Mouse (Mus musculus) heart, embryonic 16.5 days (tissue): ENCODE data around the gene Hspa12a. TPM values are rescaled to one million over a fixed set of nuclear protein-coding genes. Genes with fewer than 3 reads are reported as not detected.

Experiments used
- ATAC-seq: fragments of 200-750 bp; cut with Nextera tagmentation; replicated peaks from 2 replicates; pipeline ENCODE4 v1.8.0; 2017; ENCODE audit warnings: moderate number of reproducible peaks; ENCODE audit not compliant: insufficient read depth, low FRiP score; ENCODE audit errors: extremely low read depth
- H3K27ac ChIP-seq: fragments of 300-500 bp; sonication (generic); 2 replicates; pipeline ENCODE4 v1.5.1; 2014; ENCODE audit warnings: mild to moderate bottlenecking, low read length, control low read depth, moderate library complexity
- H3K27me3 ChIP-seq: fragments of 300-500 bp; sonication (generic); 2 replicates; pipeline ENCODE4 v1.6.1; 2014; ENCODE audit warnings: low read length, mixed read lengths; ENCODE audit not compliant: control insufficient read depth, insufficient read depth
- H3K36me3 ChIP-seq: fragments of 300-500 bp; sonication (generic); 2 replicates; pipeline ENCODE4 v1.6.1; 2014; ENCODE audit not compliant: control insufficient read depth, insufficient read depth
- H3K4me1 ChIP-seq: fragments of 300-500 bp; sonication (generic); 2 replicates; pipeline ENCODE4 v1.6.1; 2014; ENCODE audit warnings: low read length, mixed read lengths; ENCODE audit not compliant: control insufficient read depth, insufficient read depth
- H3K4me2 ChIP-seq: fragments of 300-500 bp; sonication (generic); 2 replicates; pipeline ENCODE4 v1.6.1; 2014; ENCODE audit warnings: low read depth, mild to moderate bottlenecking, control low read depth, low read length
- H3K4me3 ChIP-seq: fragments of 300-500 bp; sonication (generic); 2 replicates; pipeline ENCODE4 v1.5.1; 2014; ENCODE audit warnings: mild to moderate bottlenecking, control low read depth, low read length
- H3K9ac ChIP-seq: fragments of 300-500 bp; sonication (generic); 2 replicates; pipeline ENCODE4 v1.6.1; 2014; ENCODE audit warnings: low read length, control low read depth
- H3K9me3 ChIP-seq: fragments of 300-500 bp; sonication (generic); replicated peaks from 2 replicates; pipeline ENCODE4 v1.6.1; 2016; ENCODE audit warnings: low read length; ENCODE audit not compliant: control insufficient read depth
- WGBS: fragments of 180-500 bp; shearing (Covaris S2); extraction: QIAGEN DNeasy Blood & Tissue Kit; methylation state at CpG from one replicate; pipeline ENCODE4 v1.1.7; 2014; 5-methylcytosine and 5-hydroxymethylcytosine counted together
- polyA plus RNA-seq: library from polyadenylated mRNA; unstranded; fragments of >200 nt; fragmentation: Nextera tagmentation; extraction: Ambion mirVana; gene quantifications from 2 replicates; pipeline ENCODE4 v1.2.1, GENCODE M21; 2015

Gene Hspa12a
- polyA plus RNA-seq, 1 experiment from 2014 or later, result 13.7 TPM

DNA sequence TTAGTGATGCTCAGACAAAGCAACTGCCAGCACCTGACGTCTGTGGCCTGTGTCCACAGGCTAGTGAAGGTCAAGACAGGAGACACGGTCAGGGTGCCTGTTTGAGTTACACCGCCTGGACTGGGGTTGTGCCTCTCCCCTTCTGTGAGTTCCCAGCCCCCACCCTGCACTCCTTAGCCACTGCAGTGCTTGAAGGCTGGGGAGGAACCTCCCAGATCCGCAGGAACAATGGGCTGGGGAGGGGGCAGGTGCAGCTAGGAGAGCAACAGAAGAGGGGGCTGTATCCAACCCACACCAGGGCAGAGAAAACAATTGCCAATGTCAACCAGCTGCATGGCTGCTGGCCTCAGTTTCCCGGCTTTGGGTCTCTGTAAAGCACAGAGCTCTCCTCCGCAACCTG, 84.1 kb downstream of the Hspa12a start:
- H3K9me3 ChIP-seq, result no peaks in the 10 kb centered on the region
- no peaks in the 10 kb centered on the region for H3K36me3 ChIP-seq
- peak overlapping the region; percentile 81 for H3K9ac ChIP-seq
- H3K4me2 ChIP-seq, result peak overlapping the region; percentile 81
- H3K27me3 ChIP-seq, result no peaks in the 10 kb centered on the region; the same call in 1 of the 2 replicates
- 39% methylated on average over 6 of the region's 6 CpGs for WGBS
- H3K27ac ChIP-seq, result no peak overlapping the region
- ATAC-seq, result no peak
- H3K4me1 ChIP-seq, result peaks cover 19% of the 10 kb centered on the region
- peak overlapping the region; percentile 69 for H3K4me3 ChIP-seq

DNA sequence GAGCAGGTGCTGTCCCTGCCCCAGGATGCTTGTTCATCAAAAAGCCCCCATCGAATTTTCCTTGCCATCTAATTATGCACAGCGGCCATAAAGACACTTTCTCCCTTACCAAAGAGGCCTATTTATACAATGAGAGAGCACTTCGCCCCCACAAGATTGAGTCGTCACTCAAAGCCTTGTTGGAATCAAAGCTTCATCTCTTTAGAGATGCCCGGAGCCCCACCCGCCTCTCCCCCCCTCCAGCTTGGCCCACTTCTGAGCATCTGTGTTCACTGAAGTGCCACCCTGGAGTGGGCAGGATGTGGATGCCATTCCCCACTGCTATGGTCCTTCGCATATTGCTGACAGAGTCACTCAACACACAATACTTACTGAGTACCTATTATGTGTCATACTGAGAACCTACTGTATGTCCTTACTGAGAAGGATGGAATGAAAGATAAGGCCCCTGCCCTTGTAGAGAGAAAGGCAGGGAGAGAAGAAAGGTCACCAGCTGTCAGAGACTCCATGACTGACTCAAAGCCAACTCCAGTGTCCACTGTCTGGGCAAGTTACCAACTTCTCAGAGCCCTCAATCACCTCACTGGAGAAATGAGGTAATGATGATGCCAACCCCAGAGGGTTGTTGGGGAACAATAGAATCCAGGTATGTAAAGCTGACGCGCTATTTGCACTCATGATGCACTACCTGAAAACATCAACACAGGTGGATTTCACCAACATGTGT, 87.2 kb downstream of the Hspa12a start:
- H3K9me3 ChIP-seq, result no peaks in the 10 kb centered on the region
- H3K9ac ChIP-seq, result no peak overlapping the region
- no peak overlapping the region for H3K4me2 ChIP-seq
- no peak for ATAC-seq
- no peak overlapping the region for H3K27ac ChIP-seq
- no peaks in the 10 kb centered on the region; the same call in 1 of the 2 replicates for H3K27me3 ChIP-seq
- 69% methylated on average over 9 of the region's 9 CpGs for WGBS
- no peaks in the 10 kb centered on the region for H3K36me3 ChIP-seq
- H3K4me1 ChIP-seq, result peaks cover 28% of the 10 kb centered on the region
- no peak overlapping the region for H3K4me3 ChIP-seq

DNA sequence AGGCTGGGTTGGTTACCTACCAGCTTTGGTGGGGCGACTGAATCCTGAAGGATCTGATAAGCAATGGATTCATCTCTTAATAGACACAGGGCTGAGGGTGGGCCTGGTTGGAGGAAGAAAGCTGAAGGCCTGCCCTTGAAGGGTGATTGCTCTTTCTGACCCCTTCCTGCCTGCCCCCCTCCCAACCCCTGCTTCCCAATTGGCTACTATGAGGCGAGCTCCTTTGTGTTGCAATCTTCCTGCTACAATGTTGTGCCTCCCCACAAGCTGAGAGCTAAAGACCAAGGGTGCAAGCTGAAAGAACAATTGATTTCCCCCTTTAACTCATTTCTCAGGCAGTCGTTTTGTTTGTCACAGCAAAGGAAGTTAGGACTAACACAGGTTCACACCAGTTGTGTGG, 88.6 kb downstream of the Hspa12a start:
- Histone ChIP-seq H3K27ac (no peak overlapping the region), H3K4me1 (peaks cover 24% of the 10 kb centered on the region), H3K36me3 (no peaks in the 10 kb centered on the region), H3K4me3 (no peak overlapping the region), H3K27me3 (no peaks in the 10 kb centered on the region), H3K9ac (no peak overlapping the region), H3K9me3 (no peaks in the 10 kb centered on the region), H3K4me2 (no peak overlapping the region)
- 64% methylated on average over 3 of the region's 3 CpGs for whole genome bisulfite sequencing
- ATAC-seq, result no peak

DNA sequence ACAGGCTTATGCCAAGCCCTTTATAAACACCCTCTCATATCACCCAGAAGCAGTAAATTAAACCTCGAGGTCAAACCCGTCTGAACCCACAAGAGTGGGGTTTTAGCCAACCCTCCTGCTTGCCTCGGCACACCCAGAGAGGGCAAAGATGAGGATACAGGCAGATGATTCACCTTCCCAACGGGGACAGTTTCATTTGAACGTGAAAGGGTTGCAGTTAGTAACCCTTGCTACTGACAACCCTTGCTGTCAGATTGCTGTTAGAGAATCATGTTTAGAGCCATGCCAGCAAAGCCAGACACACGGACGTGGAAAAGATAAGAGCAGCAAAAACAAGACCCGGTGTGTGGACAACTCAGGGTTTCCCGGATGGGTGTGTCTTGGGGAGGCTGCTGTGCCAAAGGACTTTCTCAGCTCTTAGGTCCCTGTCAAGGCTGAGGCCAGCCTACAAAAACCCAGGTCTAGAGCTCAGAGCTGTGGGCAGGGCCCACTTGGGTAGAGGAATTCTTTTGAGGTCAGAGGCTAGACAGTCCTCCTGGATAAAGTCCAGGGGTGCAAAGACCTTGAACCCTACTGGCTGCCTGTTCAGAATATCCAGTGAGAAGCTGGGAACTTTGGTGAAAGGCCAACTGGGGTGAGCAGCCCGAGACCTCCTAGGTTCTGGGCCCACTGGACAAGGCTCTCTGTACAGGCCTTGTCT, 90.3 kb downstream of the Hspa12a start:
- peak overlapping the region; percentile 35; the same call in 1 of the 2 replicates for H3K27ac ChIP-seq
- ATAC-seq, result no peak

DNA sequence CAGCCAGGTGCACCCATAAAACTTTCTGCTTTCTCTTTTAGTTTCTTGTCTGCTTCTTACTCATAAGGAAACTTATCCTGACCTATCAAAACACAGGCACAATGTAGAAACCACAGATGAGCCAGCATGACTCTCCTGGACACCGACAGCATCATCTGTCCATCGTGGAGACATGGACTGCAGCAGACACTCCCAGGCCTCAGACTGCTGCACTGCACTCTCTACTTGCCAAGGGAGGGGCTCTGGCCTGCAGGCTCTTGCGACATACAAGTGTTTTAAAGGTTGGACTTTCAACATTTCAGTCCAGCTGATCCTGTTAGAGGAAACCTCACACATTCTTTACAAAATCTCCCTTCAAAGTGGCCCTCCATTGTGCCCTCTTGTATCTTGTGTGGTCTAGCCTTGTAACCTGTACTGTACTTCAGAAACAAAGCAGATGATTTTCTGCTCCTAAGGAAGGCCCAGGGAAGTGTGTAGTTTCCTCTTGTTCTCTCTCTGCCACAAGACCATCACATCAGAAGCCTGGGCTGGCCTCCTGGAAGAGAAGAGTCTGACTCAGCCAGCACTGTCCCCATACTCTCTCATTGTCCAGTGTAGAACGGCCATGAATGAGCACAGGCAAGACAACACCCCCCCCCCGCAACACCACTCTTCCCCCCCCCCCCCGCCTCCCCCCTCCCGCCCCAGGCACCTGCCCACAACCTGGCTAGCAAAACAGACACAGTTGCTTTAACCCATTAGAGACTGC, 92.6 kb downstream of the Hspa12a start:
- Histone ChIP-seq H3K4me2 (no peak overlapping the region), H3K9me3 (no peaks in the 10 kb centered on the region), H3K27ac (no peak overlapping the region), H3K9ac (no peak overlapping the region), H3K4me1 (peaks cover 11% of the 10 kb centered on the region), H3K27me3 (no peaks in the 10 kb centered on the region), H3K4me3 (no peak overlapping the region), H3K36me3 (no peaks in the 10 kb centered on the region)
- ATAC-seq, result no peak
- 77% methylated on average over 6 of the region's 7 CpGs for WGBS

More for the DNA sequence above, 90.3 kb downstream of the Hspa12a start:
- no peaks in the 10 kb centered on the region for H3K9me3 ChIP-seq
- no peak overlapping the region for H3K4me2 ChIP-seq
- no peaks in the 10 kb centered on the region for H3K27me3 ChIP-seq
- 39% methylated on average over 10 of the region's 10 CpGs for WGBS
- peaks cover 16% of the 10 kb centered on the region for H3K4me1 ChIP-seq
- no peak overlapping the region; the same call in 1 of the 2 replicates for H3K9ac ChIP-seq
- H3K4me3 ChIP-seq, result no peak overlapping the region
- H3K36me3 ChIP-seq, result no peaks in the 10 kb centered on the region

DNA sequence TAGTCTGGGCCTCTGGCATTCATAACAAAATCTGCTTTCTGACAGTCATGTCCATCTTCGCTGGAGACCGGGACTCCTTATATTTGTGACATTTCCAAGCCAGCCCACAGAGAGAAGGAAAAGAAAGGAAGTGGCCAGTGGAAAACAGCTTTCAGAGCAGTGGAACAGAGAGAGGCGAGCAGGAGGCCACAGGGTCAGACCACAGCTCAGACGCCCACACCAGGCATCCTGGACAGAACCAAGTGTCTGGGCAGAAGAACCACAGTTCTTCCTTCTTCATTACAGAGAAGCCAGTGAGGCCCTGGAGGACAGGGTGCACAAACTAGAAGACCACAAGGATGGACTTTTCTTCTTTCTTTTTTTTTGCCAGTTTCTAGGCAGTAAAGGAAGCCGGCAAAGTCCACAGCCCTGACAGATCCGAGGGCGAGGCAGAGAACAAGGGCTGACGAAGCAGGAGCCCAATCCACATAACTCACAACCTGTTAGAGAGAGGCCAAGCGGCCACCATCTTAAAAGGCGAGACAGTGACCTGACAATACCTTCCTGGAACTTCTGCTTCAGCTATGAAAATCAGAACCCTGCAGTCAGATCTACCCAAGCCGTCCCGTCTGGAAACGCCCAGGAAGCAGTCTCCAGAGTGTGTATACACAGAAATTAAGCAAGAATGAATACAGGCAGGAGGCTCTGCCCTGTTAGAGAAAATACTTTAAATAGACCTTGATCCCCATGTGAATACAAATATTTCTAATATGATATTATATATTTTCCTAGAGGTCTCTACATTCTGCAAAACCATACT, 93.9 kb downstream of the Hspa12a start:
- H3K4me3 ChIP-seq, result no peak overlapping the region
- H3K27me3 ChIP-seq, result no peaks in the 10 kb centered on the region
- H3K4me2 ChIP-seq, result no peak overlapping the region
- H3K36me3 ChIP-seq, result no peaks in the 10 kb centered on the region
- peaks cover 11% of the 10 kb centered on the region for H3K4me1 ChIP-seq
- no peak overlapping the region for H3K9ac ChIP-seq
- 0 out of 2 replicates have a peak, but pooled peaks cover 5% of the 10 kb centered on the region for H3K9me3 ChIP-seq
- H3K27ac ChIP-seq, result no peak overlapping the region
- 79% methylated on average over 13 of the region's 13 CpGs for WGBS
- ATAC-seq, result no peak

DNA sequence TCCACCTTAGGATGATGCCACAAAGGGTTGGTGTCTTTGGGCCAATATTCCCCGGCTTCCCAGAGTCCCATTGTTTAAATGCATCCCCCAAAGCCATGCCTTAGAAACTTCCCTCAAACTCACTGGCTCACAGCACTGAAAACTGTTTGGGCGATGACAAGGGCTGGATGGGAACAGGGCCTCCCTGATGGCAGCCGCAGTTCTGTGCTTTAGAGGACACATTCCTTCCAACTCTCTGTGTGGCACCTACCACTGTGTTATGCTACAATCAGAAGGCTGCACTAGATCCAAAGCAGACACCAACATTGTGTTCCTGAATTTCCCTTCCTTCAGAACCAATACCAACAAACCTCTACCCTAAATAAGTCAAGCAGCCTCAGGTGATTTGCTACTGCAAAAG, 99.8 kb downstream of the Hspa12a start:
- Histone ChIP-seq H3K4me2 (no peak overlapping the region), H3K27me3 (no peaks in the 10 kb centered on the region), H3K4me3 (no peak overlapping the region), H3K27ac (peak overlapping the region; percentile 88), H3K36me3 (no peaks in the 10 kb centered on the region), H3K4me1 (peaks cover 29% of the 10 kb centered on the region), H3K9ac (no peak overlapping the region), H3K9me3 (0 out of 2 replicates have a peak, but pooled peaks cover 5% of the 10 kb centered on the region)
- WGBS, result 44% methylated on average over 3 of the region's 3 CpGs
- ATAC-seq, result peak; percentile 71; the same call in 1 of the 2 replicates

DNA sequence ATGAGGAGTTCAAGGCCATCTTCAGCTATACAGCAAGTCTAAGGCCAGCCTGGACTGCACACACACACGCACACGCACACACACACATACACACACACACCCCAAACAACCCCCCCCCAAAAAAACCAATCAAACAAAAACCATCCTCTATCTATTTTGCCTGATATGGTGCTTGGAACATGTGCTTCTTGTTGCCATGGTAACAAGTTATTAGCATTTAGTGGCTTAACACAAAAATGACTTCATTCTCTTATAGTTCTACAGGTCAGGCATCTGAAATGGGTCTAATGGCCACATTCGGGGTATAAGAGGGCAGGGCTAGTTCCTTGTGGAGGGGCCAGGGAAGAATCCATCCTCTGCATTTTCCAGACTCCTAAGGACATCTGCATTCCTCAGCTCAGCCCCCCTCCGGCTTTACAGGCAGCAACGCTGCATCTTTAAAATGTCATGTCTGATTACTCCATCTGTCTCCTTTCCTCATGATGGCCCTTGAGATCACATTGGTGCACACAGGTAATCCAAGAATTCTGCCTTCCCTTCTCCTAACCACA, 102.7 kb downstream of the Hspa12a start:
- no peaks in the 10 kb centered on the region for H3K36me3 ChIP-seq
- H3K9me3 ChIP-seq, result 0 out of 2 replicates have a peak, but pooled peaks cover 5% of the 10 kb centered on the region
- H3K27me3 ChIP-seq, result no peaks in the 10 kb centered on the region
- no peak for ATAC-seq
- H3K4me2 ChIP-seq, result no peak overlapping the region
- H3K9ac ChIP-seq, result no peak overlapping the region
- H3K4me3 ChIP-seq, result no peak overlapping the region
- 84% methylated on average over 5 of the region's 5 CpGs for WGBS
- H3K4me1 ChIP-seq, result peaks cover 41% of the 10 kb centered on the region
- peak overlapping the region; percentile 89; the same call in 1 of the 2 replicates for H3K27ac ChIP-seq
